Comparison of ENCODE assay signal across 8 mouse cellular contexts in genomic region chr2:152226248-152227050, GRCm38 (mm10). TPM values are rescaled to one million over a fixed set of nuclear protein-coding genes. Genes with fewer than 3 reads are reported as not detected.
DNase-seq lines count a peak whose midpoint lies in the region; ATAC-seq lines count a peak whose summit lies in the region.

Gene Csnk2a1, plus strand, starts transcription at chr2:152226839.

- ATAC-seq in intestine, embryonic 14.5 days (replicated peaks; ENCODE audit: low FRiP score, low TSS enrichment, low read depth) = peak; percentile 97

- peak within 1 kb of the TSS; percentile 89 for H3K4me3 ChIP-seq in intestine, embryonic 14.5 days (ENCODE audit: low read depth, low read length)

- WGBS in intestine, embryonic 14.5 days = under 1% methylated on average over 58 of the region's 58 CpGs

- peak within 1 kb of the TSS; percentile 82 for H3K9ac ChIP-seq in intestine, embryonic 14.5 days (ENCODE audit: low read length)

- intact Hi-C loops in left cerebral cortex, postnatal 14 days (cut with DNase I) = no loop called here

- H3K4me1 ChIP-seq in intestine, embryonic 14.5 days (replicated peaks; ENCODE audit: control insufficient read depth, insufficient read depth, low read length) = peaks cover 11% of the 10 kb centered on the region

- no peaks in the 10 kb centered on the region for H3K9me3 ChIP-seq in intestine, embryonic 14.5 days (ENCODE audit: control insufficient read depth, low read length)

- peak within 1 kb of the TSS; percentile 77 for H3K4me2 ChIP-seq in intestine, embryonic 14.5 days (ENCODE audit: low read length)

- H3K27ac ChIP-seq in intestine, embryonic 14.5 days (ENCODE audit: low read depth) = peak within 1 kb of the TSS; percentile 96

- no peaks in the 10 kb centered on the region for H3K27me3 ChIP-seq in intestine, embryonic 14.5 days (replicated peaks; ENCODE audit: control insufficient read depth, insufficient read depth, low read length)

- DNase-seq in adrenal gland, adult (ENCODE audit: inconsistent age in 2 of 2, low spot score in 1 of 2) = peak; percentile 94 to 98
- peak; percentile 95 for DNase-seq in embryo, embryonic 10.5 days (ENCODE audit: low spot score)
- peak; percentile 91 for DNase-seq in gastrocnemius, postnatal 25 days
- peak; percentile 94 for DNase-seq in intestine, embryonic 14.5 days (ENCODE audit: low spot score)
- peak; percentile 94 for DNase-seq in left cerebral cortex, postnatal 14 days (ENCODE audit: low spot score in 2 of 2)
- DNase-seq in mesoderm, embryonic 11.5 days (ENCODE audit: low read depth, low spot score) = peak; percentile 92
- peak; percentile 95 for DNase-seq in right cerebral cortex, postnatal 36 days (ENCODE audit: low spot score in 2 of 2)
- peak; percentile 91 for DNase-seq in yolk sac, embryonic 10.5 days (ENCODE audit: low spot score)

- H3K36me3 ChIP-seq in intestine, embryonic 14.5 days (ENCODE audit: control insufficient read depth, insufficient read depth, low read length) = no peaks in the 10 kb centered on the region

RNA-seq across cellular contexts. Expression of gene Csnk2a1, which starts in this region (rescaled TPM):
- total RNA-seq in gastrocnemius, postnatal 25 days (2021) = 10 to 100 TPM; 78.6 to 79.8 TPM
- 87.5 and 112 TPM in 2 replicates for polyA plus RNA-seq in intestine, embryonic 14.5 days (2014; fragmentation: Nextera tagmentation; extraction: Ambion mirVana)
- total RNA-seq in left cerebral cortex, postnatal 14 days (2021) = 100 to 1,000 TPM; 107 TPM

Comparison
In these comparisons a context has a peak if more than half of its experiments do, and no peak if none do; other contexts are left out.
1. Peak in every context shown above with its lines: DNase-seq, ATAC-seq, H3K4me3 ChIP-seq and H3K27ac ChIP-seq.